Mouse (Mus musculus) layer of hippocampus, adult 11-12 months (tissue): ENCODE measurements around the gene Vps37d.
"Not testable (repeated sequence)": the region's sequence is repeated elsewhere in the genome, so short reads cannot be mapped to it uniquely, and the experiment has no call there.

ENCODE experiments used
- DNase-seq: peaks from one replicate; pipeline ENCODE4 v3.0.0; 2022; ENCODE audit warnings: low spot score

Vps37d gene

DNA sequence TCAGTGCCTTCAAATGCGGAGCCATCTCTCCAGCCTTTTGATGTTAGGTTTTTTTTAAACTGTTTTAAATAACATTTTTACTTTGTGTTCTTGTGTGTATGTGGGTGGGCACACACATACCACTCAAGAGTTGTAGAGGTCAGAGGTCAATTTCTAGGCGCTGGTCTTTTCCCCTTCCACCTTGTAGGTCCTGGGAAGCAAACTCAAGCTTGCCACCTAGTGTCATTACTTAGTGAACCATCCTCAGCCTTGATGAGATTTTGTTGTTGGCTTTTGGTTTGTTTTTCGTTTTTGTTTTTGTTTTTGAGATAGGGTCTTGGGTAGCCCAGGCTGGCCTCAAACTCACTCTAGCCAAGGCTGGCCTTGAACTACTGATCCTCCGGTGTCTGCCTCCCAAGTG is 2.4 kb downstream of the Vps37d start:
- no peak for DNase-seq

DNA sequence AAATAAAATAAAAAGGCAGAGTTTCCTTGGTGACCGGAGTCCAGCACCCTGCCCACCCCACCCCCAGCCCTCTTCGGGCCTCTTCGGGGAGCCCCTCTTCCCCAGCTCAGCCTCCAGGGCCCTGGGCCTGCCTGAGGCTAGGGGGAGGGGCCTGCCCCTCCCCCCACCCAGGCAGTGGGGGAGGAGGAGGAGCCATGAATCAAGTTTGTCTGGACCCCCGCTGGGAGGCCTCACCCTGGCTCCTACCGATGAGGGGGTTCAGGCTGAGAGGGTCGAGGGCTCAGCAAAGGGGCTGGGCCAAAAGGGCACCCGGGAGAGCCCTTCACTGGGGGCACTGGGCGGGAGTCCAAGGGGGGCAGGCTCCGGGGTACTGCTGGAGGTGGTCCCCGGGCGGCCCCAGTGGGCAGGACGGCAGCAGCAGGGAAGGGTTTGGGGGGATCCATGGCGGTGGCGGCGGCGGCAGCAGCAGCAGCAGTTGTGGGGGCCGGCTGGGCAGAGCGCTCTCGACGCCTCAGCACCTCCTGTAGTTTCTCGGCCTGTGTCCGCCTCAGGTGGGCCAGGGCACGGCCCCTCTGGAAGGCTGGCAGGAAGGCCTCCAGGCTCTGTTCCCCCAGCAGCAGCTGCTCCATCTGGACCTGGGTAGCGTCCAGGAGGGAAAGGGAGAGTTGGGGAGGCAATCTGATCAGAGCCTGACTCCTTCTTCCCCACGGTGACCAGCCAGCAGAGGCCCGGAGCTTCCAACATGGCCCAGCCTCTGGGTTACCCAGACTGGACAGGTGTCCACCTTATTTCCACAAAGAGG is 4.5 kb downstream of the Vps37d start:
- DNase-seq, result no peak

DNA sequence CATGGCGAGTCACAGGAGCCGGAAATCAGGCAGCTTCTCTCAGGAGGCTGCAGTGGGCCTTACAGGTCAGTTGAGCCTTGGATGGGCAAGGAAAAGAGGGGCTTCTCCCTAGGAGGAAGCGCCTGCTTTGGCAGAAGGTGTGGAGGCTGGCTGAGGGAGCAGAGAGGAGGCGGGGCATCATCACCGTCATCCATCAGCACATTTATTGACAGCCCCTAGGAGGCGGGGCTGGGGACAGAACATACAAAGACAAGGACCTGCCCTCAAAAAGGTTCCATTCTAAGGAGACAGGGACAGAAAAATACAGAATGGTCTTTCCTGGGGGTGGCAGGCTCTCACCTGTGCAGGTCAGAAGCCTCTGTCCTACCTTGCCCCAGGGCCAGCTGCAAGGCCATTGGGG is 5.3 kb downstream of the Vps37d start:
- DNase-seq, result no peak

DNA sequence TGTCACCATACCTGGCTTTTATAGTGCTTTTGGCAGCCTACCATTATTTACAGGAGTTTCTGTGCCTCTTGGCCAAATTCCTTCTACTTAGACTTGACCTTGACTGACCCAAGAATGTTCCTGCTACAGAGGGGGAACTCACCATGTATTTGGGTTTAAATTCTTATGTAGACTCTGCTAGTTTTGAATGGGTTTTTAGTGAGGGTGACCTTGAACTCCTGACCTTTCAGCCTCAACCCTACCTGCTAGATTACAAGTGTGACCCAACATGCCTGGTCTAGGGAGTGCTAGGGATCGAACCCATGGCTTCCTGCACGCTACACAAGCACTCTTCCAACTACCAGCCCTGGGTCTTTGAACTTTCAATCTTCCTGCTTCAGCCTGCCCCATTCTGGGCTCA is 6.0 kb downstream of the Vps37d start:
- no peak for DNase-seq

DNA sequence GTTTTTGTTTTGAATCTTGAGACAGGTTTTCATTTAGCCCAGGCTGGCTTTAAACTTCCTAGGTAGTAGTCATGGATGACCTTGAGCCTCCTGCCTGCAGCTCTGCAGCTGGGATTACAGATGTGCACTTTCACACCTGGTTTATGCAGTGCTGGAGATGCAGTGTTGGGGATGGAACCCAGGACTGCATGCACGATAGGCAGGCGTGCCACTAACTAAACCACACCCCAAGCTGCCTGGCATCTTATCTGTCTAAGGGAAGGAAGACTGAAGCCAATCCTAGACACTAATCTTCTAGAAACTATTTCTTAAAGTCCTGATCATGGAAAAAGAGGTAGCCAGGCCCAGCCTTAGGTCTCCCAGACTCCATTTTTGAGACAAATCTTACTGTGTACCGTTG is 7.6 kb downstream of the Vps37d start:
- DNase-seq, result no peak

DNA sequence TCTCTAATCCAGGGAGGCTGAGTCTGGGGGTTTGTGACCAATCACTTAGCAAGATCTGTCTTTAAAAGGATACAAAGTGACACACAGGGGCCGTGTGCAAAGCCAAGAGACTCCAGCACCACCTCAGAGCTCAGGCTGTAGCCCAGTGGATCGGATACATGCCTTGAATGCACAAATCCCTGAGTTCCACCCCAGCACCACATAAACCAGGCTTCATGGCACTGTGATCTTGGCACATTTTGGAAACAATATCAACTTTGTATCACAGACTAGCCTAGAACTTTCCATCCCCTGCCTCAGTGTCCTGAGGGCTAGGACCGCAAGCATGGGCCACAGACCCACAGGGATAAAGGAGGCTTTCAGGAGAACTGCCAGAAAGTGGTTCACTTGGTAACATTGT is 12.1 kb downstream of the Vps37d start:
- DNase-seq, result no peak

DNA sequence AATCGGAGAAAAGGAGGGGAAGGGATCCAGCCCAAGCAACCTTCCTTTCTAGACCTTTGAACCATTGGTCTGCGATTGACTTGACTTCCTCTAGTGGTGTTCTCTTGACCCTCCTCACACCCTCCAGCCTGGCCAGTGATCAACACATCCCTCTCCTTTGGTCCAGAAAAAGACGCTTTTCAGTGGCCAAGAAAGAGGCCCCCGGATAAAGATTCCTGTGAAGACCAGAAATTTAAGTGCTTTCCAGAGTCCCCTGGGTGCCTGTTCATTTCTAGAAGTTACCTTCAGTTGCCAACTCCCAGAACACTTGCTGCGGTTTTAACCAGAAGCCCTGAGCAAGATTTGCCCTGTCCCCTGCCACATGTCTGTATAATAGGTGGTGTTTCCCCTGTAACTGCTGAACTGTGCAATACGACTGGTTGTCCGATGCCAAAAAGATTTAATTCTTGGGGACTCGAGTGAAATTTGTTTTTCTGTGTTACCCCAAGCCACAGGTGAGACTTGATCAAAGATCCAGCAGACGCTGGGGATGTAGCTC is 13.1 kb downstream of the Vps37d start, which contains the start of gene Bud23:
Gene Bud23, minus strand, starts transcription at position 51 of the 538 bp plus-strand sequence.
- not testable (repeated sequence) for DNase-seq

DNA sequence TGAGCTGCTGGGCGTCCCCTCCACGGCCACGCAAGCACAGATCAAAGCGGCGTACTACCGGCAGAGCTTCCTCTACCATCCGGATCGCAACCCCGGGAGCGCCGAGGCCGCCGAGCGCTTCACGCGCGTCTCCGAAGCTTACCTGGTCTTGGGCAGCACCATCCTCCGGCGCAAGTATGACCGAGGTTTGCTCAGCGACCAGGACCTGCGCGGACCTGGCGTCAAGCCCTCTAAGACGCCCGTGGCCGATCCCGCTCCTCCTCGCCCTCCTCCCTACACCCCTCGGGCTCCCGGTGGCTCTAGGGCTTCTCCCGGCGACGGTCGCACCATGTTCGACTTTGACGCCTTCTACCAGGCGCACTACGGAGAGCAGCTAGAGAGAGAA is 13.7 kb downstream of the Vps37d start:
- no peak for DNase-seq

DNA sequence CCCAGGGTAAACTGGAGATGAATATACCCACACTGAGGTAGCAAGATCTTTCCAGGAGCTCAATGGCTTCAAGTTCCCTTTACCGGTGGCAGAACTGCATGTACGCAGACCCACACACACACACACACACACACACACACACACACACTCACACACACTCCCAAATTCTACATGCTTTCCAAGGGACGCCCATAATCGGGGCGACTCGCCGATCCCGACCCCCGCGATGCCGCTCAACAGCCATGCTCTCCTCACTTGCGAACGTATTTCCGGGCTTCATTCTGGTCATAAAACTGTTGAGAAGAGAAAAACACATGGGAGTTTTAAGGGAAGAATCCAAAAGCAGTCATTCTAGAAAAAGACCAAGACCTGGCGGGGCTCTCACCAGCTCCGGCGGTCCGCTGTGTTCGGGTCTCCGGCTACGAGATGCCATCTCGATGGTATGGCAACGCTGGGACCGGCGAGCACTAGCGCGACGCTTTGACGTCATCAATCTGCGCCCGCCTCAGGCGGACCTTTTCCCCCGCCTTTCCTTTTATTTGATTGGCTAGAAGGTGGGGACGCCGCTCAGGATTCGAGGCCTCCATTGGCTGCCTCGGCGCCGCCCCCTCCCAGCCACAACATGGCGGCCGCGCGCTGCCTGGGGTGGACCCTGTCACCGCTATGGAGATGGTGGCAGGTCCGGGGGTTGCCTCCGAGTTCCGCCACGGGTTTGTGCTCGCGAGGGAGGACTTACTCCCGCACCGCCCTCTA is 14.3 kb downstream of the Vps37d start, which contains the start of gene Dnajc30:
Gene Dnajc30, plus strand, starts transcription at position 574 of the 753 bp plus-strand sequence.
- DNase-seq, result peak; percentile 97

DNA sequence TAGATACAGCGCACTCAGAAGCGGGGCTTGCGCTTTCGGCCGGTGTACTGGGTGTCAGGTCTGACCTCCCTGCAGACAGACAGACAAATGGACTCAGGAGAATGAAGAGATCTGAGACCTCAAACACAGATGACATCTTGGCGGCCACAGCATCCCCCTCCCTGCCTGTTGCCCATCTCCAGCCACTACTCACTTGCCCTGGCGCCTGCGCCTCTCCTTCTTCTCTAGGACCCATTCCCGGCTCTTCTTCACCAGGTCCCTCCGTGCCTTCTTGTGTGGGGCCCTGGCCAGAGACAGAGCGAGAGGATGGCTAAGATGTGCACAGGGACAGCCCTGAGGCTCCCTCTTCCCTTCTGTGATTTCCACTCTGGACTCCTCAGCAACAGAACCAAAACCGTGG is 24.7 kb downstream of the Vps37d start:
- DNase-seq, result no peak

DNA sequence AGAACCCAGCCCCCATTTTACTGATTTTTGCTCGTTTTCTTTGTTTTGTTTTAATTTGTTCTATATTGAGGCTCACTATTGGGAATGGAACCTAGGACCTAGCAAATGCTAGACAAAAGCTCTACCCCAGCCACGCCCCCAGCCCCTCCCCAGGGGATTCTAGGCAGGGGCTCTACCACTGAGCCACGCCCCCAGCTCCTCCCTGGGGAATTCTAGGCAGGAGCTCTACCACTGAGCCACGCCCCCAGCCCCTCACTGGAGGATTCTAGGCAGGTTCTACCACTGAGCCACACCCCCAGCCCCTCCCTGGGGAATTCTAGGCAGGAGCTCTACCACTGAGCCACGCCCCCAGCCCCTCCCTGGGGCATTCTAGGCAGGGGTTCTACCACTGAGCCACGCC is 28.8 kb downstream of the Vps37d start:
- not testable (repeated sequence) for DNase-seq

DNA sequence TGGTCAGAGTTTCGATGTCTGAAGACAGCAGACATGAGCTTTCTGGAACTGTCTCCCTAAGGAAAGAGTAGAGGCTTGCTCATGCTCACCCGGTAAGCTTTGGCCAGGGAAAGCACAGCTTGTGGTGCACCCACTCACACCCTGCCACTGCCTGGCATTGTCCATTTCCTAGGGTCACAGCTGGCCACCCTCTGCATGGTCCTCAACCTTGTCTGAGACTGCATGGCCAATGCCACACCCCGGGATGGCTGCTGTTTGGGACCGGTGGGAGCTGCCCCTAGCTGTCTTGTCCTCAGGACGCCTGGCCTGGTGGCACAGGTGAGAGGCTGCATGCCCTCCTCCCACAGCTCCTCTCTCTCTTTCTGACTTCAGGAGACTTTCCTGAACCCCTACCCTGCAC is 29.5 kb downstream of the Vps37d start:
- DNase-seq, result no peak

DNA sequence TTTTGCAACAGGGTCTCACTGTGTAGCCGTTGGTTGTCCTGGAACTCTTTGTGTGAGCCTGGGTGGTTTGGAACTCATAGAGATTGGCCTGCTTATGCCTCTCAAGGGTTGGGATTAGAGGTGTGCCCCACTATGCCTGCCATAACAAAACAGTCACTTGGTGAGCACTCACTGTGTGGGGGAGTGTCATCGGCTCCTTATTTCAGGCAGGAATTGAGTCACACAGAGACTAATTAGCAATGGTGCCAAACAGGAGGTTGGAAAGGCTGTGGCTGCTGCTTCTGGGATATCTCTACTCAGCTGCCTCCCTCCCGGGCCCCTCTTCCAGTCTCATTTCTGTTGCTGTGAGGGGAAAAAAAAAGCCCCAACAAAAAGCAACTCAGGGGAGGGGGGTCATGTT is 33.5 kb downstream of the Vps37d start:
- DNase-seq, result no peak

DNA sequence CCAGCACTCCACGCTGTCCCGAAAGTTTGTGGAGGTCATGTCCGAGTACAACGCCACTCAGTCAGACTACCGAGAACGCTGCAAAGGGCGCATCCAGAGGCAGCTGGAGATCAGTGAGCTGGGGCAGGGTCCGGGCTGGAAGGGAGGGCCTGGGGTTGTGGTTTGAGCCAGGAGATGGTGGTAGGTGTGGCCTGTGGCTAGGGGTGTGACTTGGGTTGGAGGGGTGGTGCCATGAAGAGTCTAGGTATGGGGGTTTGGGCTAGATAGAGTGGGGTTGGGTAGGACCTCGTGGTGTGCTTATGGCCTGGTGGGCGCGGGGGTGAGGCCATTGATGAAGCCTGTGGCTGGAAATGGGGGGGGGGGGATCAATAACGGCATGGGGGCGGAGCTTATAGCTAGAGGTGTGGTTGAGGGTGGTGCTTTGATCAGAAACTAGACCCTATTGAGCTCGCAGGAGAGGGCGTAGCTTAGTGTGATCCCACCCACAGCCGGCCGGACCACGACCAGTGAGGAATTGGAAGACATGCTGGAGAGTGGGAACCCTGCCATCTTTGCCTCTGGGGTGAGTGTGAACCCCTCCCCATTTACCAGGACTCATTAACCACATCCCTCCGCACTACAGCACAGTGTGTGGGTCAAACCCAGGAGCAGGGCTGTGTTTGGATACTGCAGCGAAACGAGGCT is 35.8 kb downstream of the Vps37d start:
- no peak for DNase-seq

DNA sequence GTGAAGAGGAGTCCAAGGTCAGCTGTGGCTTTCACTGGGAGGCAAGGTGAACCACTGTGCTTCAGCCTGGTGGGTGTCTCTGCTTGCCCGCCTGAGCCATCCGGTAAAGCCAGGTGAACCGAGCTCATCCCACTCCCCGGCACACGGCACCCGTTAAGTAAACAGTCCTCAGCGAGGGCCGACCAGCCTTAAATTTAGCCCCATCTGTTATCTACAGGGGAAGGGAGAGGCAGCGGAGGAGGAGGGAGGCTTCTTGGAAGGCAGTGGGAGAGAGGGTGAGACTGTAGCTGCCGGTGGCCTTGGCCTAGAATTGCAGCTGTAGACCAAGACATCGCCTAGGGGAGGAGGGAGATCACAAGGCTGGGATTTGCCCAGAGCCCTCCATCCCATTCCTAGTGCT is 37.3 kb downstream of the Vps37d start:
- no peak for DNase-seq

DNA sequence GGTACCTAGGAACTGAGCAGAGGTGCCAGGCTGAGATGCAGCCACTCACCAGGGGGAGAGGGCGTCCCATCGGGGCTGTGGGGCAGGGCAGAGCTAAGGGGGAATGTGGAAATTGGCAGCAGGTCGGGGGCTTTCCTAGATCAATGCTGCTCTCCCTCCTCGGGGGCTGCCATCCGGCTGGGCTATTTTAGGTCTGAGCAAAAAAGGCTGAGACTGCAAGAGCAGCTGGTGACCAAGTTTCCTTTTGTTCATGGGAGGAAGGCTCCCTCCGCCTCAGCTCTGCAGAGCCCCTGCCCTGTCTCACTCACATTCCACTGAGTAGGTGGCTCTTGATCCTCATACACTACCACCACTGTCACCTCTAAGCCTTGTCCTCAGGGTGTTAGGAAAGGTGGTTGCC is 38.0 kb downstream of the Vps37d start:
- DNase-seq, result no peak

DNA sequence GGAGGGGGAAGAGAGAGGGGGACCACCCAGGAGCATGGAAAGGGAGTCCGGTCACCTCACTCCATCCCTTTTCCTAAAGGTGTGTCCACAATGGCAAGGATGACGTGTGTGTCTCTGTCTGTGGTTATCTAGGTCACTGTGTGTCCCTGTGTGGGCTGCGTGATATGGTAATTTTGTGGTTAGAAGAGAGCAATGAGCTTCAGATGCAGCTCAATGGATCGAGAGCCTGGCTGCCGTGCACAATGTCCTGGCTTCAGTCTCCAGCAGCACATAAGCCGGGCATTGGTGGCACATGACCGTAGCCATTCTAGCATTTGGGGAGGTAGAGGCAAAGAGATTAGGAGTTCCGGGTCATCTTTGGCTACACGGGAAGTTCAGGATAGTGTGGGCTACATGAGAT is 38.5 kb downstream of the Vps37d start:
- DNase-seq, result no peak

DNA sequence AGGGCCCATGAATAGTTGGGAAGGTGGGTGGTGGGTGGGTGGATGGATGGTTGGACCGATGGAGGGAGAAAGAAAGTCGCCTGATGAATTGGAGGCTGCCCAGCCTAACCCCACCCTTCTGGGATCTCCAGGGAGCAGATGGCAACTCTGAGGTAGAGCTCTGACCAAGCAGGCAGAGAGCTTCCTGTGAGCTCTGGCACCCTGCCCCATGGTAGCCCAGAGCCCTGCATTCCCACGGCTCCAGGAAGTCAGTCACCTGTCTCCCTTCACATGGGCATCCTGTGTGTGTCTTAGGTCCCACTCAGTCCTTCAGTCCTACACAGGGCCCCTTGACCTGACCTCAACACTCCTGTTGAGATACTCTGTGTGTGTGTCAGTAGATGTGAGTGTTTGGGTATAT is 40.1 kb downstream of the Vps37d start:
- DNase-seq, result no peak

DNA sequence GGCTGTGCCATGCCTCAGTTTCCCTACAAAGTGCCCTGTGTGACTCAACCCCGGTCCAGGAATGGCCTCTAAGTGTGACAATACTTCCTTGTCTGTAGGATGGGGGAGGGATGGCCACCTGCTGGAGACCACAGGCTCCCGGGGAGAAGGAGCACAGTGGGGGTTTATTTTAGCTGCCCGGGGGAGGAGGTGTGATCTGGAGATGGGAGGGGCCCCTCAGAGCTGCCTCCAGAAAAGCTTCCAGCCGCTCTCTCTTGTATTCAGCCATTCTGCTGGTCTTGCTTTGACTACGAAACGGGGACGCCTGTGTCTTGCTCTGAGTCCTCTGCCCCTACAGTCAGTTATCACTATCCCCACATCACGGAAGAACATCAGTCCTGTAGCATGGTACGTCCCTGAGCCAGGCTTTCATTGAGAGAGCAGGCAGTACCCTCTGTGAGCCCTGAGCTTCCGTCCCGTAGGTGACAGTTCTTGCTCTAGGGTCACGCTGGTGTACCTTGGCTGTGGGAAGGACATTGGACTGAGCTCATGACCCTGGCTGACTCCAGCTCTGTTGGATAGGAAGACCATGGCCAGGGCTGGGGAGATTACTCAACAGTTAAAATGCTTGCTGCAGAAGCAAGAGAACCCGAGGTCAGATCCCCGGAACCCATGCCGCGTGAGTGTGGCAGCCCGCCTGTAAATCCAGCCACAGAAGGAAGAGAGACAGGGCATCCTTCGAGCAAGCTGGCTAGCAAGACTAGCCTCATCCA is 42.3 kb downstream of the Vps37d start:
- no peak for DNase-seq

DNA sequence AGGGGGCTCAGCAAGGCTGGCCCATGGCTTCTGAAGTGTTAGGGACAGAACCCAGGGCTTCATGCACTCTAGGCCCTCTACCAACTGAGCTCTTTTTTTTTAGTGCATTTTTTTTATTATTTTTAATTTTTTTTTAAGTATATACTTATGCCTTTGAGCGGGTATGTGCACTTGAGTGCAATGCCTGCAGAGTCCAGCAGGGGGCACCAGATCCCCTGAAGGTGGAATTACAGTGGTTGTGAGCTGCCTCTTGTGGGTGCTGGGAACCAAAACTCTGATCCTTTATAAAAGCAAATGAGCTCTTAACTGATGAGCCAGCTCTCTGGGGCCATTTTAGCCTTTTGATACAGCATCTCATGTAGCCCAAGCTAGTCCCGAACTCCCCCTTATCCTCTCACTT is 43.5 kb downstream of the Vps37d start:
- no peak for DNase-seq

DNA sequence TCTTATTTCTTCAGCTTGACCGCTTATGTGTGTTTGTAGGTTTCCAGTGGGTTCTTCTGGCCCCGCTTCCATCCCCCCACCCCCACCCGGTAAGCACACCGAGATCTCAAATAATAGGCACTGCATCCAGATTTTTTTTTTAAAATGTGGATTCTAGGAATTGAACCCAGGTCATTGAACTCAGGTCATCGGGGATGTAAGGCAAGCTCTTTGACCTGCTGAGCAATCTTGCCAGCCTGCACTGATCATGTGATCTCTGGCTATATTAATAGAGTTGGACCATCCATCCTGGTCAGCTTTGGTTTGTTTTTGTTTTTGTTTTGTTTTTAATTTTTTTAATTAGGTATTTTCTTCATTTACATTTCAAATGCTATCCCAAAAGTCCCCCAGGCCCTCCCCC is 45.5 kb downstream of the Vps37d start:
- DNase-seq, result no peak
